Mouse (Mus musculus): ENCODE results near the gene Scml4. TPM values are rescaled to one million over a fixed set of nuclear protein-coding genes. Genes with fewer than 3 reads are reported as not detected.

Gene Scml4
- polyA plus RNA-seq, 1 experiment from 2014 or later = 18.2 TPM

DNA sequence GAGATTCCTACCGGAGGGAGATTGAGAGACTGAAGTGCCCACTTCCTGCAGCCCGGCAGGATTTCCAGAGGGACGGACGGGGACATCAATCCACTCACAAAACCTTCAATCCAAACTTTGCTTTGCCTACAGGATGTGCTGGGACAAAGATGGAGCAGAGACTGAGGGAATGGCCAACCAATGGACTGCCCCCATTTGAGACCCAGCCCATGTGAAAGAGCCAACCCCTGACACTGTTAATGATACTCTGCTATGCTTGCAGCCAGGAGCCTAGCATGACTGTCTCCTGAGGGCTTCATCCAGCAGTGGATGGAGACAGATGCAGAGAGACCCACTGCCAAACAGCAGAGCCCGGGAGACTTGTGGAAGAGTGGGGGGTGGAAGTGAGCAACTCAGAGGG, 19.5 kb downstream of the Scml4 start:
- no peak for DNase-seq
- no peaks in the 10 kb centered on the region for H3K4me1 ChIP-seq (ENCODE audit: control insufficient read depth, insufficient read depth, low read length)
- H3K9ac ChIP-seq (replicated peaks; ENCODE audit: low read length) = no peak overlapping the region
- H3K27me3 ChIP-seq (ENCODE audit: control insufficient read depth, insufficient read depth, low read length) = no peaks in the 10 kb centered on the region
- no peak for ATAC-seq (ENCODE audit: low FRiP score, low TSS enrichment)
- H3K9me3 ChIP-seq (ENCODE audit: control insufficient read depth, low read length) = no peaks in the 10 kb centered on the region
- no peak overlapping the region for H3K27ac ChIP-seq (replicated peaks; ENCODE audit: low read depth, low read length)
- WGBS = 90% methylated on average over 5 of the region's 5 CpGs
- H3K4me3 ChIP-seq (replicated peaks; ENCODE audit: low read depth, low read length) = no peak overlapping the region
- H3K36me3 ChIP-seq (ENCODE audit: control insufficient read depth, insufficient read depth, low read length) = no peaks in the 10 kb centered on the region
- no peak overlapping the region for H3K4me2 ChIP-seq (ENCODE audit: low read length)

DNA sequence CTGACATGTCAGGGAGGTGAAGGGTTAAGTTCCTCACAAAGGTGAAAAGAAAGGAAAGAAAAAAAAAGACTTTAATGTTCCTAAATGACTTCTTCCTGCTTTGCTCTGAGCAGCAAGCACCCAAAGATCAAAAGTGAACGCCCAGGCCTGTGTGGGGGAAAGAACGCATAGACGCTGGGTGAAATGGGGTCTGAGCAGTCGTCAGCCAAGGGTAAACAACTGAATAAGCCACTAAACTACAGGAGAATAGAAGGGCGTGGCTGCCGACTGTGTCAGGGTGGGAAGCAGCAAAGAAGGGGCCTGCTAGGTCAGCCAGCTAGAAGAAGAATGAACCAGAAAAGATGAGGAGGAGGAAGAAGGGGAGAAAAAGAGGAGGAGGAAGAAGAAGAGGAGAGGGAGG, 26.9 kb downstream of the Scml4 start:
- WGBS = 7% methylated on average over 6 of the region's 6 CpGs
- ATAC-seq (ENCODE audit: low FRiP score, low TSS enrichment) = no peak

DNA sequence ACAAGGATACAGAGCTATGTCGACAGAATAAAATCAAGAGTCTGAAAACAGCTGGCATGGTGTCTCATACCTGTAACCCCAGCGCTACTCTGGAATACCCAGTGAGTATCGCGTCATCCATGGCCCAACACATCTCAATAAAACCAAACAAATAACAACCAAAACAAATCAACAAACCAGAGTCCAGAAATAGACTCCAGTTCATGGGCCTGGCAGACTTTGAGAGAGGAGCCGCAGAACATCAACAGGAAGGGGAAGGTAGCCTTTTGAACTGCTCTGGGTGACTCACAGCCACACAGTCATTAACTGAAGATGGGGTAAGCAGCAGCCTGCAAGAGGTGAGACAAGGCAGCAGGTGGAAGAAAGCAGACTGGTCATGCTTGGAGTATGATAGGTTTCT, 28.1 kb downstream of the Scml4 start:
- DNase-seq (no peak), ATAC-seq (ENCODE audit: low FRiP score, low TSS enrichment) (no peak)
- Histone ChIP-seq H3K4me3 (replicated peaks; ENCODE audit: low read depth, low read length) (no peak overlapping the region), H3K36me3 (ENCODE audit: control insufficient read depth, insufficient read depth, low read length) (no peaks in the 10 kb centered on the region), H3K9ac (replicated peaks; ENCODE audit: low read length) (no peak overlapping the region), H3K9me3 (ENCODE audit: control insufficient read depth, low read length) (no peaks in the 10 kb centered on the region), H3K27me3 (ENCODE audit: control insufficient read depth, insufficient read depth, low read length) (no peaks in the 10 kb centered on the region), H3K27ac (replicated peaks; ENCODE audit: low read depth, low read length) (no peak overlapping the region), H3K4me2 (ENCODE audit: low read length) (no peak overlapping the region), H3K4me1 (ENCODE audit: control insufficient read depth, insufficient read depth, low read length) (no peaks in the 10 kb centered on the region)
- WGBS = 95% methylated on average over 5 of the region's 5 CpGs

More for the DNA sequence above, 26.9 kb downstream of the Scml4 start:
- no peak for DNase-seq
- no peaks in the 10 kb centered on the region for H3K27me3 ChIP-seq (ENCODE audit: control insufficient read depth, insufficient read depth, low read length)
- H3K9ac ChIP-seq (replicated peaks; ENCODE audit: low read length) = no peak overlapping the region
- H3K4me2 ChIP-seq (ENCODE audit: low read length) = no peak overlapping the region
- H3K27ac ChIP-seq (replicated peaks; ENCODE audit: low read depth, low read length) = no peak overlapping the region
- no peaks in the 10 kb centered on the region for H3K36me3 ChIP-seq (ENCODE audit: control insufficient read depth, insufficient read depth, low read length)
- no peak overlapping the region for H3K4me3 ChIP-seq (replicated peaks; ENCODE audit: low read depth, low read length)
- H3K9me3 ChIP-seq (ENCODE audit: control insufficient read depth, low read length) = no peaks in the 10 kb centered on the region
- no peaks in the 10 kb centered on the region for H3K4me1 ChIP-seq (ENCODE audit: control insufficient read depth, insufficient read depth, low read length)

DNA sequence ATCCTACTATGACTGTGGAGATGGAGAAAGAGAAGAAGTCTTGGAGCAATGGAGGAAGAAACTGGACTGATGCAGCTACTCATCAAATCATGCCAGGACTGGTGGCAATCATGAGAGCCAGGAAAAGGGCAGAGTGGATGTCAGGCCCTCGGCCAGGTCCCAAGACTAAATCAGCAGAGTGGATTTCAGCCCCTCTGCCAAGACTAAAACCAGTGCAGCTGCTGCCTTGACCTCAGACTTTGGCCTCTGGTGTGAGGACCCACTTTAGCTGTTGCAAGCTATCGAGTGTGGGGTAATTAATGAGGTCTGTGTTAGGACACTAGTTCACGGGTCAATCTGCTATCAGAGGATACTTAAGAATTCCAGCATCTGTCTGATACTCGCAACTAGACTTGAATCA, 30.2 kb downstream of the Scml4 start:
- H3K27me3 ChIP-seq (ENCODE audit: control insufficient read depth, insufficient read depth, low read length) = no peaks in the 10 kb centered on the region
- H3K9ac ChIP-seq (replicated peaks; ENCODE audit: low read length) = no peak overlapping the region
- no peak overlapping the region for H3K4me2 ChIP-seq (ENCODE audit: low read length)
- H3K36me3 ChIP-seq (ENCODE audit: control insufficient read depth, insufficient read depth, low read length) = no peaks in the 10 kb centered on the region
- no peaks in the 10 kb centered on the region for H3K4me1 ChIP-seq (ENCODE audit: control insufficient read depth, insufficient read depth, low read length)
- no peak overlapping the region for H3K27ac ChIP-seq (replicated peaks; ENCODE audit: low read depth, low read length)
- ATAC-seq (ENCODE audit: low FRiP score, low TSS enrichment) (no peak), DNase-seq (no peak)
- H3K4me3 ChIP-seq (replicated peaks; ENCODE audit: low read depth, low read length) = no peak overlapping the region
- H3K9me3 ChIP-seq (ENCODE audit: control insufficient read depth, low read length) = no peaks in the 10 kb centered on the region
- WGBS = 83% methylated on average over 4 of the region's 4 CpGs

DNA sequence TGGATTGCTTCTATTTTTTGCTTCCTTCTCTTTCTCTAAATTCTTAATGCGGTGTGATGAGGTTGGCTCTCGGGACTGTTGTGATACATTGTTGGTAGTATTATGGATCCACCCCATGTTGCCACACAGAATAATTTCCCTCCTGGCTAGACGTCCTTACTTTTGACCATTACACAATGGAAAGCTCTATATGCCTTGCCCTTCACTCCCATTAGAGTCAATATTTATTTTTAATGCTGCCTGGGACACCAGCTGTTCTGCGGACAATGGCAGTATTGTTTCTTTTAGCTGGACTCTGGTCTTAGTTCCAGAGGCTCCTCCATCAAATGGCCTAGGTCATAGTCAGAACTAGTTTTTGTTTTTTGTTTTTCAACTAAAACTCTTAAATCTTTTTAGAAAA, 32.1 kb downstream of the Scml4 start:
- WGBS = 53% methylated on average over 4 of the region's 4 CpGs
- DNase-seq = no peak

DNA sequence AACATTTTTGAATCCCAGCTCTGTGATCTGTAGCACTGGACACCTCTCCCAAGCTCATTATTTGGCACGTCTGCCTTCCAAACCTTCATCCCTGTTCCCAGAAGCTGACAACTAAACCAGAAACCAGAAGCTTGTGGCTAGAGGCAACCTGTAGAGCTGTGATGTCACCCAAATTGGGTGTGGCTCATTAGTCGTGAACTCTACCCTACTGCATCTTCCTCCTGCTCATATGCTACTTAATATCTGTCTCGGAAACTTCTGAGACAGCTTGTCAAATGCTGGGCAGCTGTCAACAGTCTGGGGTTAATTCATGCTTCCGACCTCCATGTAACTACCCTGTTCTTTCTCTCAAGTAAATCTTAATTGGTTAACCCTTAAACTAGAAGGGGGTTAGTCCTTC, 32.8 kb downstream of the Scml4 start:
- no peak overlapping the region for H3K4me2 ChIP-seq (ENCODE audit: low read length)
- no peak for ATAC-seq (ENCODE audit: low FRiP score, low TSS enrichment)
- H3K9ac ChIP-seq (replicated peaks; ENCODE audit: low read length) = no peak overlapping the region
- WGBS = 85% methylated on average over 4 of the region's 4 CpGs
- no peak for DNase-seq
- no peak overlapping the region for H3K4me3 ChIP-seq (replicated peaks; ENCODE audit: low read depth, low read length)
- H3K27me3 ChIP-seq (ENCODE audit: control insufficient read depth, insufficient read depth, low read length) = no peaks in the 10 kb centered on the region
- no peaks in the 10 kb centered on the region for H3K4me1 ChIP-seq (ENCODE audit: control insufficient read depth, insufficient read depth, low read length)
- H3K27ac ChIP-seq (replicated peaks; ENCODE audit: low read depth, low read length) = no peak overlapping the region
- no peaks in the 10 kb centered on the region for H3K9me3 ChIP-seq (ENCODE audit: control insufficient read depth, low read length)
- no peaks in the 10 kb centered on the region for H3K36me3 ChIP-seq (ENCODE audit: control insufficient read depth, insufficient read depth, low read length)

More for the DNA sequence above, 32.1 kb downstream of the Scml4 start:
- ATAC-seq (ENCODE audit: low FRiP score, low TSS enrichment) = no peak
- H3K27me3 ChIP-seq (ENCODE audit: control insufficient read depth, insufficient read depth, low read length) = no peaks in the 10 kb centered on the region
- no peaks in the 10 kb centered on the region for H3K4me1 ChIP-seq (ENCODE audit: control insufficient read depth, insufficient read depth, low read length)
- H3K27ac ChIP-seq (replicated peaks; ENCODE audit: low read depth, low read length) = no peak overlapping the region
- H3K9ac ChIP-seq (replicated peaks; ENCODE audit: low read length) = no peak overlapping the region
- H3K9me3 ChIP-seq (ENCODE audit: control insufficient read depth, low read length) = no peaks in the 10 kb centered on the region
- H3K4me2 ChIP-seq (ENCODE audit: low read length) = no peak overlapping the region
- no peaks in the 10 kb centered on the region for H3K36me3 ChIP-seq (ENCODE audit: control insufficient read depth, insufficient read depth, low read length)
- H3K4me3 ChIP-seq (replicated peaks; ENCODE audit: low read depth, low read length) = no peak overlapping the region

DNA sequence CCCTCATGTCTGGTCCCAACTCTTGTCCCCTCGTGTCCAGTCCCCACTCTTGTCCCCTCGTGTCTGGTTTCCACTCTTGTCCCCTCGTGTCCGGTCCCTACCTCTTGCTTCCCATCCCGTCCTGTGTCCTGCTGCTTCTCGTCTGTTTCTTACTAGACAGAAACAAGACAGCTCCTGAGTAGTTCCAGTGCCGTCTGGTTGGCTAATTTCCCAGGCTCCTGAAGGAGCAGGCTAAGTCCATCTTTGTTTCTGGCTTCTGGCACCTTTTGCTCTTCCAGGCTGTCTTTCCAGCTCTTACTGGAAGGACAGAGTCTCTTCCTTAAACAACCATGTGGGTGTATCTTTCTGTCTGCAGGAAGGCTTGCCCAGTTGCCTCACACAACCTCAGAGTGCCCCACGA, 33.7 kb downstream of the Scml4 start:
- 82% methylated on average over 8 of the region's 8 CpGs for WGBS
- no peaks in the 10 kb centered on the region for H3K36me3 ChIP-seq (ENCODE audit: control insufficient read depth, insufficient read depth, low read length)

DNA sequence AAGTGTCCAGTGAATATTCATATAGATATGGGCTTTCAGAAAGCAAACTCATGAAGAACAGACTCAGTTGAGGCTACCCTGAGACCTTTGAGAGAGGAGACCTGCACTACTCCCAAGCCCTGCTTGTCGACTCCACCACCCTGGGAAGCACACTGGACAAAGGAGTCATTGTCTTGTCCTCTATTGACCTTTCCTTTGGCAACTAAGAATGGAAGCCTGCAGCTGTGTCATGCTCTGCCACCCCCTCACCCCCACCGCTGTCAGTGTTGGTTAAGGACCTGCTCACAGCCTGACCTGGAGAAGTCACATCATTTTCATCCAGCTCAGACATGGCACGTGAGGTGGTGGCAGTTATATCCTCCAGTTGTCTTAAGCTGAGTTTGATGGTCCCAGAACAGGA, 34.1 kb downstream of the Scml4 start:
- Histone ChIP-seq H3K9me3 (ENCODE audit: control insufficient read depth, low read length) (no peaks in the 10 kb centered on the region), H3K9ac (replicated peaks; ENCODE audit: low read length) (no peak overlapping the region), H3K4me2 (ENCODE audit: low read length) (no peak overlapping the region), H3K36me3 (ENCODE audit: control insufficient read depth, insufficient read depth, low read length) (no peaks in the 10 kb centered on the region), H3K4me3 (replicated peaks; ENCODE audit: low read depth, low read length) (no peak overlapping the region), H3K27me3 (ENCODE audit: control insufficient read depth, insufficient read depth, low read length) (no peaks in the 10 kb centered on the region), H3K4me1 (ENCODE audit: control insufficient read depth, insufficient read depth, low read length) (no peaks in the 10 kb centered on the region), H3K27ac (replicated peaks; ENCODE audit: low read depth, low read length) (no peak overlapping the region)
- ATAC-seq (ENCODE audit: low FRiP score, low TSS enrichment) = no peak
- no peak for DNase-seq
- WGBS = 31% methylated on average over 3 of the region's 3 CpGs

More for the DNA sequence above, 33.7 kb downstream of the Scml4 start:
- no peaks in the 10 kb centered on the region for H3K27me3 ChIP-seq (ENCODE audit: control insufficient read depth, insufficient read depth, low read length)
- no peaks in the 10 kb centered on the region for H3K4me1 ChIP-seq (ENCODE audit: control insufficient read depth, insufficient read depth, low read length)
- ATAC-seq (ENCODE audit: low FRiP score, low TSS enrichment) = no peak
- no peaks in the 10 kb centered on the region for H3K9me3 ChIP-seq (ENCODE audit: control insufficient read depth, low read length)
- no peak overlapping the region for H3K4me2 ChIP-seq (ENCODE audit: low read length)
- no peak overlapping the region for H3K9ac ChIP-seq (replicated peaks; ENCODE audit: low read length)
- DNase-seq = no peak
- no peak overlapping the region for H3K27ac ChIP-seq (replicated peaks; ENCODE audit: low read depth, low read length)
- no peak overlapping the region for H3K4me3 ChIP-seq (replicated peaks; ENCODE audit: low read depth, low read length)

DNA sequence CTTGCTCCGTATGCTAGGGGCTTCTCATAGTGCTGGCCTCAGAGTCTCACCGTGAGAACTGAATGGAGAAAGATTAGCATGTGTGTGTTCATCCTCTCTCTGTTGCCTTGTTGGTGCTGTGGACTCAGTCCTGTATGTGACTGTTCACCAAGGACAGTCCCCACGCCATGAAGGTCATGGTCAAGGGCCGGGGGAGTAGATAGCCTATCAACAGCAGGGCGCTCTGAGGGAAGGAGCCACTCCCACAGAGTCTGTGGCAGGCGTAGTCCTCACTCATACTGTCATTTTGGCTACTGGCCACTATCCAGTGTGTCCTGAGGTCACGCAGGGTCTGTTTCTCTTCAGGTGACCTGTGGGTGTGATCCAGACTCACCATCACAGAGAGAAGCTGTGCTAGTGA, 34.5 kb downstream of the Scml4 start:
- Histone ChIP-seq H3K9ac (replicated peaks; ENCODE audit: low read length) (no peak overlapping the region), H3K4me3 (replicated peaks; ENCODE audit: low read depth, low read length) (no peak overlapping the region), H3K4me2 (ENCODE audit: low read length) (no peak overlapping the region), H3K27ac (replicated peaks; ENCODE audit: low read depth, low read length) (no peak overlapping the region), H3K4me1 (ENCODE audit: control insufficient read depth, insufficient read depth, low read length) (no peaks in the 10 kb centered on the region), H3K9me3 (ENCODE audit: control insufficient read depth, low read length) (no peaks in the 10 kb centered on the region), H3K27me3 (ENCODE audit: control insufficient read depth, insufficient read depth, low read length) (no peaks in the 10 kb centered on the region), H3K36me3 (ENCODE audit: control insufficient read depth, insufficient read depth, low read length) (no peaks in the 10 kb centered on the region)
- ATAC-seq (ENCODE audit: low FRiP score, low TSS enrichment) (no peak), DNase-seq (no peak)
- 80% methylated on average over 7 of the region's 7 CpGs for WGBS

Data from midbrain, embryonic 14.5 days (tissue).